17 mouse cellular contexts compared by ENCODE assay signal in genomic region chr15:5459083-5459482, GRCm38 (mm10).
DNase-seq lines count a peak whose midpoint lies in the region; ATAC-seq and TF ChIP-seq lines count a peak whose summit lies in the region.
"Had no signal": no experiment of that assay in that cellular context is flagged by ENCODE, and none has a peak within 500 bp of the region (broad histone marks: within the 10 kb centered on the region; RNA-seq: fewer than 3 reads in every experiment).

No protein-coding gene starts in this region.

- intact Hi-C loops in gastrocnemius, postnatal 36 days (cut with DNase I), result no loop called here

- peak; percentile 98 for ATAC-seq in liver, embryonic 14.5 days (ENCODE audit: insufficient read depth)
- ATAC-seq in stomach, postnatal 0 days (ENCODE audit: low FRiP score, low TSS enrichment), result peak; percentile 79; the same call in 1 of the 2 replicates
- ATAC-seq: forebrain, postnatal 0 days; lung, postnatal 0 days; midbrain, embryonic 16.5 days had no signal

- no peak for TF ChIP-seq CTCF in liver, embryonic 14.5 days (IDR thresholded peaks at IDR 0.05; ENCODE audit: low read depth)
- TF ChIP-seq CTCF in stomach, postnatal 0 days (IDR thresholded peaks at IDR 0.05; ENCODE audit: low read depth), result no peak

- peak; percentile 37 to 64 for DNase-seq in urinary bladder, adult 18-20 months (ENCODE audit: low spot score in 2 of 2)
- no peak for DNase-seq in urinary bladder, postnatal 25 days (ENCODE audit: low spot score)
- peak; percentile 64 for DNase-seq in c-Kit-positive CD71-positive TER-119-positive erythroid progenitor cells, embryonic 14.5 days (ENCODE audit: low spot score)
- DNase-seq in liver, embryonic 14.5 days (ENCODE audit: low read depth in 3 of 3, low spot score in 3 of 3), result peak; percentile 49 to 59 (median 51)
- DNase-seq in stomach, postnatal 0 days (ENCODE audit: low spot score), result peak; percentile 26
- no peak for DNase-seq in embryonic facial prominence, embryonic 10.5 days (ENCODE audit: low spot score)
- DNase-seq in gastrocnemius, postnatal 36 days, result no peak
- DNase-seq: cerebellum, adult 11 months; cerebellum, postnatal 36 days; forebrain, postnatal 0 days; heart, adult 2 months; kidney, postnatal 25 days had no signal

- no peaks in the 10 kb centered on the region for H3K9me3 ChIP-seq in liver, embryonic 14.5 days (ENCODE audit: control insufficient read depth, low read length)
- H3K9me3 ChIP-seq in stomach, postnatal 0 days (ENCODE audit: control insufficient read depth, low read length), result no peaks in the 10 kb centered on the region
- H3K9me3 ChIP-seq in embryonic facial prominence, embryonic 10.5 days, result no peaks in the 10 kb centered on the region
- H3K9me3 ChIP-seq: embryonic facial prominence, embryonic 12.5 days; heart, embryonic 15.5 days had no signal

- H3K27me3 ChIP-seq in liver, embryonic 14.5 days (ENCODE audit: control insufficient read depth, insufficient read depth, low read length), result no peaks in the 10 kb centered on the region
- H3K27me3 ChIP-seq in stomach, postnatal 0 days (ENCODE audit: control insufficient read depth, insufficient read depth, low read length), result no peaks in the 10 kb centered on the region
- no peaks in the 10 kb centered on the region for H3K27me3 ChIP-seq in embryonic facial prominence, embryonic 10.5 days (replicated peaks; ENCODE audit: low read depth, poor library complexity, severe bottlenecking)
- H3K27me3 ChIP-seq: embryonic facial prominence, embryonic 12.5 days; heart, embryonic 15.5 days; megakaryocyte, embryonic 14.5 days had no signal

- peak overlapping the region; percentile 55 for H3K27ac ChIP-seq in liver, embryonic 14.5 days
- H3K27ac ChIP-seq in stomach, postnatal 0 days (replicated peaks), result no peak overlapping the region
- no peak overlapping the region for H3K27ac ChIP-seq in embryonic facial prominence, embryonic 10.5 days (replicated peaks)
- H3K27ac ChIP-seq: embryonic facial prominence, embryonic 12.5 days; heart, adult 2 months; heart, embryonic 15.5 days had no signal

- peak overlapping the region; percentile 47 for H3K4me2 ChIP-seq in liver, embryonic 14.5 days (ENCODE audit: low read depth)
- no peak overlapping the region for H3K4me2 ChIP-seq in stomach, postnatal 0 days (replicated peaks; ENCODE audit: low read depth)
- H3K4me2 ChIP-seq: embryonic facial prominence, embryonic 12.5 days; heart, embryonic 15.5 days had no signal

- 47% methylated on average over 3 of the region's 3 CpGs for WGBS in liver, embryonic 14.5 days (ENCODE audit: insufficient replicate concordance)
- WGBS in stomach, postnatal 0 days, result 66% methylated on average over 3 of the region's 3 CpGs
- WGBS in embryonic facial prominence, embryonic 10.5 days, result 90% methylated on average over 3 of the region's 3 CpGs

- H3K36me3 ChIP-seq in liver, embryonic 14.5 days (replicated peaks; ENCODE audit: control insufficient read depth, insufficient read depth, low read depth), result no peaks in the 10 kb centered on the region
- H3K36me3 ChIP-seq in stomach, postnatal 0 days (ENCODE audit: control insufficient read depth, insufficient read depth, low read length), result no peaks in the 10 kb centered on the region
- H3K36me3 ChIP-seq in embryonic facial prominence, embryonic 10.5 days (replicated peaks), result no peaks in the 10 kb centered on the region
- H3K36me3 ChIP-seq: embryonic facial prominence, embryonic 12.5 days; heart, embryonic 15.5 days had no signal

- H3K4me3 ChIP-seq in liver, embryonic 14.5 days (ENCODE audit: insufficient read depth in 1 of 2, low read depth in 2 of 2, low read length in 2 of 2), result no peak overlapping the region
- H3K4me3 ChIP-seq in stomach, postnatal 0 days (ENCODE audit: low read depth, low read length), result no peak overlapping the region
- no peak overlapping the region for H3K4me3 ChIP-seq in embryonic facial prominence, embryonic 10.5 days
- H3K4me3 ChIP-seq: embryonic facial prominence, embryonic 12.5 days; heart, adult 2 months; heart, embryonic 15.5 days; megakaryocyte, embryonic 14.5 days had no signal

- H3K9ac ChIP-seq in liver, embryonic 14.5 days (replicated peaks), result 0 out of 2 replicates have a peak overlapping the region, but pooled peaks have one; percentile 18
- no peak overlapping the region for H3K9ac ChIP-seq in stomach, postnatal 0 days (ENCODE audit: low read length)
- H3K9ac ChIP-seq: embryonic facial prominence, embryonic 12.5 days; forebrain, postnatal 0 days; heart, embryonic 15.5 days had no signal

- H3K4me1 ChIP-seq in liver, embryonic 14.5 days (replicated peaks; ENCODE audit: control insufficient read depth in 2 of 2, insufficient read depth in 2 of 2, low read length in 1 of 2), result peaks cover 11 to 14% of the 10 kb centered on the region in 2 experiments
- H3K4me1 ChIP-seq in stomach, postnatal 0 days (replicated peaks; ENCODE audit: control insufficient read depth, insufficient read depth), result no peaks in the 10 kb centered on the region
- H3K4me1 ChIP-seq in embryonic facial prominence, embryonic 10.5 days, result no peaks in the 10 kb centered on the region
- H3K4me1 ChIP-seq: embryonic facial prominence, embryonic 12.5 days; heart, embryonic 15.5 days had no signal

- TF ChIP-seq EP300 in liver, embryonic 14.5 days (IDR thresholded peaks at IDR 0.05; ENCODE audit: low read depth), result peak; percentile 66
- TF ChIP-seq EP300 in stomach, postnatal 0 days (optimal IDR thresholded peaks at IDR 0.05), result no peak

Comparison
In these comparisons a context has a peak if more than half of its experiments do, and no peak if none do; other contexts are left out.
1. DNase-seq: peak in urinary bladder, adult 18-20 months (2 of 2), c-Kit-positive CD71-positive TER-119-positive erythroid progenitor cells, embryonic 14.5 days (single experiment), liver, embryonic 14.5 days (3 of 3) and stomach, postnatal 0 days (single experiment); none in urinary bladder, postnatal 25 days (single experiment), embryonic facial prominence, embryonic 10.5 days (single experiment) and gastrocnemius, postnatal 36 days (0 of 2).